Mouse (Mus musculus): Measurements from ENCODE around the gene Eif4g1.

DNA sequence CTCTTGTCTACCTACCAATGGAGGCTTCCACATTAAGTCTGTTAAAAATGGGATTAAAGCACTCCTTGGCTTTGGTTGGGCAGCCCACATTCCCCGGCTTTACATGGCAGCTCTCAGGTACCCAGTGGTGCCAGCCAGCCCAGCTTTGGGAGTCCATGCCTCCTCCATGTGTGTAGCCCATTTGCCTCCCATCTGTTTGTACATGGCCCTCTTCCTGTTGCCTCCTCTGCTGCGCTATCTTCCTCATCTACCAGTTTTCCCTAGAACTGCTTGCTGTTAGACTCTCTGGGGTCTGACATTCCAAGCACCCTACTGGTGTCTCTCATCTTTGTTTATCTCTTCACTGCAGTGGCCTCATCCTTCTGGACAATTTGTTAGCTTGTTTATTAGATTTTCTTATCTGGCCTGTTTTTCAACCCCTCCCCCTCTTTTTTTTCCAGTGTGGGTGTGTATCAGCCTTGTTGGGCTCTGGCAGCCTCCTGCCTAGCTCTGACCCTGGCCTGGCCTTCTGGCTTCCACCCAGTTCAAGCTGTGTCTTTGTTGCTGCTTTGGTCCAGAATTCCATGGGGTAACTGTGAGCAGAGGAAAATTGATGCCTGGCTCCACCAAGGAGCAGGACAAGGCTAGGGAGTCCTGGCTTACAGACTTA, 38.4 kb downstream of the Eif4g1 start:
- TF ChIP-seq POLR2A (IDR thresholded peaks at IDR 0.05; ENCODE audit: borderline replicate concordance, low read depth, low read length) (no peak), CTCF (IDR thresholded peaks at IDR 0.05; ENCODE audit: low read depth, low read length) (no peak)

All from bone marrow macrophage, adult 2 months (primary cell).